Mouse (Mus musculus) midbrain, embryonic 14.5 days (tissue): Measurements from ENCODE around the gene Memo1. TPM values are rescaled to one million over a fixed set of nuclear protein-coding genes. Genes with fewer than 3 reads are reported as not detected.

Experiments used
- ATAC-seq: fragments of 200-750 bp; cut with Nextera tagmentation; 2 replicates; pipeline ENCODE4 v1.8.0; 2017; ENCODE audit warnings: moderate number of reproducible peaks, moderate library complexity; ENCODE audit not compliant: low FRiP score, low TSS enrichment
- DNase-seq: peaks from one replicate; pipeline ENCODE4 v3.0.0-alpha.2; 2015
- H3K27ac ChIP-seq: fragments of 300-500 bp; sonication (generic); replicated peaks from 2 replicates; pipeline ENCODE4 v1.5.1; 2014; ENCODE audit warnings: mild to moderate bottlenecking, low read depth, low read length, moderate library complexity
- H3K27me3 ChIP-seq: fragments of 300-500 bp; sonication (generic); 2 replicates; pipeline ENCODE4 v1.6.1; 2014; ENCODE audit warnings: low read length, control low read depth, mixed read lengths; ENCODE audit not compliant: control insufficient read depth, insufficient read depth
- H3K36me3 ChIP-seq: fragments of 300-500 bp; sonication (generic); 2 replicates; pipeline ENCODE4 v1.6.1; 2014; ENCODE audit warnings: low read length, control low read depth; ENCODE audit not compliant: control insufficient read depth, insufficient read depth
- H3K4me1 ChIP-seq: fragments of 300-500 bp; sonication (generic); 2 replicates; pipeline ENCODE4 v1.6.1; 2014; ENCODE audit warnings: mild to moderate bottlenecking, antibody characterized with exemption, low read length, control low read depth; ENCODE audit not compliant: control insufficient read depth, insufficient read depth
- H3K4me2 ChIP-seq: fragments of 300-500 bp; sonication (generic); 2 replicates; pipeline ENCODE4 v1.6.1; 2014; ENCODE audit warnings: mild to moderate bottlenecking, low read length, moderate library complexity
- H3K4me3 ChIP-seq: fragments of 300-500 bp; sonication (generic); replicated peaks from 2 replicates; pipeline ENCODE4 v1.5.1; 2014; ENCODE audit warnings: low read depth, low read length
- H3K9ac ChIP-seq: fragments of 300-500 bp; sonication (generic); replicated peaks from 2 replicates; pipeline ENCODE4 v1.6.1; 2014; ENCODE audit warnings: mild to moderate bottlenecking, low read length, moderate library complexity
- H3K9me3 ChIP-seq: fragments of 300-500 bp; sonication (generic); 2 replicates; pipeline ENCODE4 v1.6.1; 2016; ENCODE audit warnings: low read length, control low read depth, mixed read lengths; ENCODE audit not compliant: control insufficient read depth
- WGBS: fragments of 180-500 bp; shearing (Covaris S2); extraction: QIAGEN DNeasy Blood & Tissue Kit; methylation state at CpG from one replicate; pipeline ENCODE4 v1.1.7; 2014; 5-methylcytosine and 5-hydroxymethylcytosine counted together
- polyA plus RNA-seq: library from polyadenylated mRNA; unstranded; fragments of >200 nt; fragmentation: Nextera tagmentation; extraction: Ambion mirVana; gene quantifications from 2 replicates; pipeline ENCODE4 v1.2.1, GENCODE M21; 2014

The Memo1 gene
- polyA plus RNA-seq, 1 experiment from 2014 or later = 64.0 TPM

DNA sequence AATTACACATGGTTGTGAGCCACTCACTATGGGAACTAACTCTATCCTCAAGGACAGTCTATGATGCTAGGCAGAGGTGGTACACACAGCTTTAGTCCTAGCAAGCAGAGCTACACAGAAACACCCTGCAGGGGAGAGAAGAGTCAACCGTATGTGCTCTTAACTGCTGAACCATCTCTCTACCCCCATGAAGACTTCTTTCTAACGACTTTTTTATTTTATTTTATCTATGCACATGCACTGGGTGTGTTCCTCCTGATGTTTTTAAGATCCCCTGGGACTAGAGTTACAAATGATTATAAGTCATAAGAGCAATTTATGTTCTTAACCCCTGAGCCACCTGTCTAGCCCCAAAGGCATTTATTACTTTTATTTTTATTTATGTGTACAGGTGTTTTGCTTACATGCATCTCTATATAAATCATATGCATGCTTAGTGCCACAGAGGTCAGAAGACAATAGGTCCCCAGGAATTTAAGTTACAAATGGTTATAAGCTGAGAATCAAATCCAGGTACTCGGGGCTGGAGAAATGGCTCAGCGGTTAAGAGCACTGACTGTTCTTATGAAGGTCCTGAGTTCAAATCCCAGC lies 9.1 kb downstream of the Memo1 start:
- Histone ChIP-seq H3K4me3 (no peak overlapping the region), H3K36me3 (0 out of 2 replicates have a peak, but pooled peaks cover 5% of the 10 kb centered on the region), H3K27ac (no peak overlapping the region), H3K9ac (no peak overlapping the region), H3K9me3 (0 out of 2 replicates have a peak, but pooled peaks cover 3% of the 10 kb centered on the region), H3K4me1 (no peaks in the 10 kb centered on the region), H3K4me2 (no peak overlapping the region), H3K27me3 (no peaks in the 10 kb centered on the region)
- no peak for ATAC-seq
- WGBS = 88% methylated on average over 4 of the region's 4 CpGs
- no peak for DNase-seq

DNA sequence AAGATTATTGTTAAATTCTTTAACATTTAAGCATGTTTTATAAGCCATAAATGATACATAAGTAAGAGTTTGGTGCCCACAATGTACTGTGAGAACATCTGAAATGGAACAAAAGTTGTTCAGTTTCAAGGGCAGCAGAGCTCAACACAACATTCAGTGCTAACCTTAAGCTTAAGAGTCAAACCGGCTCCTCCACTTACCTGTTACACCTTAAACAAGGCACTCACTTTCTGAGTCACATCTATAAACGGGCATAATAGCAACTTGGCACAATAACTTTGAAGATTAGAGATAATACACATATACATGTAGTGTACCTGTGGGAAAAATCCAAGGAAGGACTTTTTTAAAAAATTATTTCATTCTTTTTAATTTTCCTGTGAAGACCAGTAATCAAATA lies 9.6 kb downstream of the Memo1 start:
- Histone ChIP-seq H3K27me3 (no peaks in the 10 kb centered on the region), H3K36me3 (0 out of 2 replicates have a peak, but pooled peaks cover 5% of the 10 kb centered on the region), H3K9ac (no peak overlapping the region), H3K4me3 (no peak overlapping the region), H3K4me1 (no peaks in the 10 kb centered on the region), H3K9me3 (0 out of 2 replicates have a peak, but pooled peaks cover 3% of the 10 kb centered on the region), H3K4me2 (no peak overlapping the region), H3K27ac (no peak overlapping the region)
- DNase-seq = no peak
- ATAC-seq = no peak
- 95% methylated on average over 2 of the region's 2 CpGs for WGBS

GRCm38 (mm10) chr17:74284397-74285115 lies 10.8 kb downstream of the Memo1 start:
- Histone ChIP-seq H3K4me3 (no peak overlapping the region), H3K9me3 (0 out of 2 replicates have a peak, but pooled peaks cover 3% of the 10 kb centered on the region), H3K4me1 (no peaks in the 10 kb centered on the region), H3K9ac (no peak overlapping the region), H3K27me3 (no peaks in the 10 kb centered on the region), H3K36me3 (0 out of 2 replicates have a peak, but pooled peaks cover 5% of the 10 kb centered on the region), H3K4me2 (no peak overlapping the region), H3K27ac (no peak overlapping the region)
- ATAC-seq (no peak), DNase-seq (no peak)
- 95% methylated on average over 2 of the region's 2 CpGs for WGBS

GRCm38 (mm10) chr17:74282024-74282423 lies 13.3 kb downstream of the Memo1 start:
- Histone ChIP-seq H3K9ac (no peak overlapping the region), H3K4me1 (no peaks in the 10 kb centered on the region), H3K27ac (no peak overlapping the region), H3K4me2 (no peak overlapping the region), H3K36me3 (no peaks in the 10 kb centered on the region), H3K4me3 (no peak overlapping the region), H3K9me3 (no peaks in the 10 kb centered on the region), H3K27me3 (no peaks in the 10 kb centered on the region)
- ATAC-seq (no peak), DNase-seq (no peak)
- 96% methylated on average over 3 of the region's 3 CpGs for WGBS

- no peaks in the 10 kb centered on the region for H3K4me1 ChIP-seq
- no peak overlapping the region for H3K4me2 ChIP-seq
- DNase-seq = no peak
- no peak overlapping the region for H3K9ac ChIP-seq
- H3K4me3 ChIP-seq = no peak overlapping the region
- H3K27ac ChIP-seq = no peak overlapping the region
- no peaks in the 10 kb centered on the region for H3K27me3 ChIP-seq
- no peak; the same call in 1 of the 2 replicates for ATAC-seq
- no peaks in the 10 kb centered on the region for H3K36me3 ChIP-seq
- WGBS = 95% methylated on average over 8 of the region's 8 CpGs
- H3K9me3 ChIP-seq = no peaks in the 10 kb centered on the region
Measured at GRCm38 (mm10) chr17:74278966-74279869, 16.1 kb downstream of the Memo1 start.

GRCm38 (mm10) chr17:74274471-74274870 lies 20.9 kb downstream of the Memo1 start:
- ATAC-seq (no peak), DNase-seq (no peak)
- Histone ChIP-seq H3K9me3 (no peaks in the 10 kb centered on the region), H3K9ac (no peak overlapping the region), H3K4me2 (no peak overlapping the region), H3K36me3 (no peaks in the 10 kb centered on the region), H3K27ac (no peak overlapping the region), H3K4me3 (no peak overlapping the region), H3K4me1 (no peaks in the 10 kb centered on the region), H3K27me3 (no peaks in the 10 kb centered on the region)
- WGBS = 93% methylated on average over 3 of the region's 3 CpGs

GRCm38 (mm10) chr17:74272683-74273205 lies 22.6 kb downstream of the Memo1 start:
- H3K36me3 ChIP-seq = no peaks in the 10 kb centered on the region
- H3K4me2 ChIP-seq = no peak overlapping the region
- ATAC-seq (no peak), DNase-seq (no peak)
- no peaks in the 10 kb centered on the region for H3K4me1 ChIP-seq
- H3K4me3 ChIP-seq = no peak overlapping the region
- H3K9ac ChIP-seq = no peak overlapping the region
- WGBS = 86% methylated on average over 16 of the region's 16 CpGs
- H3K9me3 ChIP-seq = no peaks in the 10 kb centered on the region
- H3K27me3 ChIP-seq = no peaks in the 10 kb centered on the region
- no peak overlapping the region for H3K27ac ChIP-seq

GRCm38 (mm10) chr17:74271541-74272268 lies 23.6 kb downstream of the Memo1 start:
- WGBS = over 99% methylated on average over 3 of the region's 3 CpGs
- DNase-seq (no peak), ATAC-seq (no peak)
- H3K27me3 ChIP-seq = no peaks in the 10 kb centered on the region
- no peak overlapping the region for H3K9ac ChIP-seq
- H3K36me3 ChIP-seq = no peaks in the 10 kb centered on the region
- no peaks in the 10 kb centered on the region for H3K4me1 ChIP-seq
- H3K27ac ChIP-seq = no peak overlapping the region
- no peaks in the 10 kb centered on the region for H3K9me3 ChIP-seq
- H3K4me2 ChIP-seq = no peak overlapping the region
- no peak overlapping the region for H3K4me3 ChIP-seq
